Mouse (Mus musculus): ENCODE measurements at regions not wholly inside any gene's neighbourhood (a gene's known extent, or its start where the extent isn't known, plus 50 kb on each side); places are given as distances from the start of the nearest gene placed in this dataset.
A peak's percentile ranks its signal among the peaks of the same experiment; 100 is the strongest.

DNA sequence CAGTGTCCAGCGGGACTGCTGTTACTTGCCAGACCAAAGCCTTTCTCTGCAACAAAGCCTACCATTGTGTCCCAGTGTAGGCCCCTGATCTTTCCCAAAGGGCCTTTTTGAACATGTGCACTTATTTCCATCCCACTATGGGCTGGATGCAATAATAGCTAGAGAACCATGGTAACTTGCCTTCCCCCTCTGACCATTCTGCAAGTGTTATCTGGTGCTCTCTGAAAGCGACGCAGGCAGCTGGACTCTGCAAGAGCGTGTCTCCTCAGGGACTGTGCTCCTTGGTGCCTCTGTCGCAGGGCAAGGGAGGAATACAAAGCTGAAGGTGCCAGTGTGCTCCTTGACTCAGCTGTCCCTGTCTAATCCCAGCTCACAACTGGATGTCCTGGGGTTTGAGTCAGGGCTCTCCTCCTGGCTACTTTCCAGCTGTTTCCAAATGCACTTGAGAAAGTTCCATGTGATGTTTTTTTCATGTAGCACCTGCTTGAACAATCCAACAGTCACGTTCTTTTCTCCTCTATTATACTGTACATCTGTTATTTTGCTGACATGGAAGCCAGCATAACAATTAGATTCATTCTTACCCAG is 112.3 kb upstream of the Marcks start:
- Histone ChIP-seq H3K9me3 (replicated peaks) (no peaks in the 10 kb centered on the region), H3K4me3 (no peak overlapping the region), H3K4me2 (no peak overlapping the region), H3K36me3 (no peaks in the 10 kb centered on the region), H3K9ac (no peak overlapping the region), H3K4me1 (replicated peaks) (peaks cover 7% of the 10 kb centered on the region), H3K27me3 (no peaks in the 10 kb centered on the region), H3K27ac (0 out of 2 replicates have a peak overlapping the region, but pooled peaks have one; percentile 2)
- 53% methylated on average over 6 of the region's 6 CpGs for WGBS
- ATAC-seq (replicated peaks; ENCODE audit: insufficient number of reproducible peaks, insufficient read depth, low FRiP score, low read depth): no peak

DNA sequence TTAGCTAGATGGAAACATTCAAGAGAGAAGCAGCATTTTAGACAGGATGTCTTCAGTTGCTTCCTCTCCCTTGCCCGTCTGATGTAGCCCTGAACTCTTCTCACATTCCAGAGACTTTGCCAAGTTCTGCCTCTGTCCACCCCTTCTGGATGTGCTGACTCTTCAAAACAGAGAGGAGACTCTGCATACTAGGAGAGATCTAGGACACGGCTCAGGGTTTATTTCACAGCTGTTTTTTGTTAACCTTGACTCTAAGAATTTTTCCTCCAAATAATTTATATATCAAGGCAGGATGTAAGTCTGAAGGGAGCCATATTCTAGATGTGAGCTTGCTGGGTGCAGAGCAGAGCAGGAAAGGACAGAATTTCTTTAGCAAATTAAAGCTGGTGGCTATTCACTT is 111.4 kb upstream of the Marcks start:
- no peak overlapping the region for H3K27ac ChIP-seq
- H3K9ac ChIP-seq: no peak overlapping the region
- no peak for ATAC-seq (replicated peaks; ENCODE audit: insufficient number of reproducible peaks, insufficient read depth, low FRiP score, low read depth)
- no peaks in the 10 kb centered on the region for H3K27me3 ChIP-seq
- H3K4me3 ChIP-seq: no peak overlapping the region
- WGBS: 25% methylated on average over 2 of the region's 2 CpGs
- no peaks in the 10 kb centered on the region for H3K36me3 ChIP-seq
- no peaks in the 10 kb centered on the region for H3K9me3 ChIP-seq (replicated peaks)
- peaks cover 7% of the 10 kb centered on the region for H3K4me1 ChIP-seq (replicated peaks)
- H3K4me2 ChIP-seq: no peak overlapping the region

DNA sequence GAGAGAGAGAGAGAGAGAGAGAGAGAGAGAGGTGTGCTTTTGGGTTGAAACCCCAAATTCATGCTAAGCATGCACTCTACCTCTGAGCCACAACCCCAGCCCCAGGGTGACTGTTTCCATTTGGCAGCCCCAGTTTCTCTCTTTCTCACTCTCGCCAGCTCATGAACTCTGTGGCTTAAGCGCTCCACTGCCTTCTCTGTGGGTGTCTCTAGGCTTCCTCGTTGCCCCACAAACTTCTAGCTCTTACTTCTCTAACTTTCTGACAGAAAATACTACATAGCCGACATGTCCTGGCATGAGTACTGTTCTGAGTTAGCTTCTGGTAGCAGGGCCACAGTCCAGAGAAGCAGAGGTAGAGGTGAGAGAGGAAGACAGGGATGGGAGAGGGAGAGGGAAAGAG is 110.8 kb upstream of the Marcks start:
- WGBS: 79% methylated on average over 4 of the region's 4 CpGs
- Histone ChIP-seq H3K4me1 (replicated peaks) (peaks cover 7% of the 10 kb centered on the region), H3K4me3 (no peak overlapping the region), H3K27me3 (no peaks in the 10 kb centered on the region), H3K9me3 (replicated peaks) (no peaks in the 10 kb centered on the region), H3K27ac (no peak overlapping the region), H3K4me2 (no peak overlapping the region), H3K9ac (no peak overlapping the region), H3K36me3 (no peaks in the 10 kb centered on the region)
- ATAC-seq (replicated peaks; ENCODE audit: insufficient number of reproducible peaks, insufficient read depth, low FRiP score, low read depth): no peak

DNA sequence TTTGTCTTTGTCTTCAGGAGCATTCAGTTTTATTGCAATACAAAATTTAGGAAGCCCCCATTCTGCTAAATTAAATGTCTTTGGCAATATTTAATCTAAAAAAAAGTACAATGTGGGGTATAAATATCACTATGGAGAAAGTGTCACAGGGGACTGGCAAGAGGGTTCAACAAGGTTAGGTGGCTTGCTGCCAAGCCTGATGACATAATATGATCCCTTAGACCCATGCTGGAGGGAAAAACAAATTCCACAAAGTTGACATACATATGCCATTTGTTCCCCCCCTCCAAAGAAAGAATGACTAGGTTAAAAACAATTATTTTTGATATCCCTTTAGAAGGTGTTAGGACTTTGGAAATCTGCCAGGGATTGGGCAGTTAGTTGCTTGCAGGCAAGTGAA is 108.4 kb upstream of the Marcks start:
- no peak overlapping the region for H3K9ac ChIP-seq
- H3K27me3 ChIP-seq: no peaks in the 10 kb centered on the region
- no peak for ATAC-seq (replicated peaks; ENCODE audit: insufficient number of reproducible peaks, insufficient read depth, low FRiP score, low read depth)
- H3K4me2 ChIP-seq: no peak overlapping the region
- no peak overlapping the region for H3K4me3 ChIP-seq
- H3K9me3 ChIP-seq (replicated peaks): no peaks in the 10 kb centered on the region
- no peaks in the 10 kb centered on the region for H3K36me3 ChIP-seq
- H3K4me1 ChIP-seq (replicated peaks): peaks cover 7% of the 10 kb centered on the region
- H3K27ac ChIP-seq: no peak overlapping the region

DNA sequence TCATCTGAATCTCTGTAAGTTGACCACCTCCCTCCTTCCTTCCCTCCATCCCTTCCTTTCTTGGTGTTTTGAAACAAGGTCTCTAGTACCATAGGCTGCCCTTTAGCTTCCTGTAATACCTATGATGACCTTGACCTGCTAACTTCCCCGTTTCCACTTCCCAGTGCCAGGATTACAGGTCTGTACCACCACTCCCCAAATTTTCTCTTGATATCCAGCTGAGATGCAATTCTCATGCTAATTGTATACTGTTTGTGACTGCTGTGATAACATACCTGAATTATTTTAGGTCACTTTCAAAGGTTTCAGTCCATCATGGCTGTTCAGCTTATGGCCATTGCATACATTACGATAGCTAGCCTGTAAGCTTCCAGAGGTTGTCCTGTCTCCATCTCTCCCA is 104.4 kb upstream of the Marcks start:
- Histone ChIP-seq H3K4me2 (no peak overlapping the region), H3K27me3 (no peaks in the 10 kb centered on the region), H3K4me1 (replicated peaks) (peaks cover 5% of the 10 kb centered on the region), H3K36me3 (no peaks in the 10 kb centered on the region), H3K9ac (no peak overlapping the region), H3K4me3 (no peak overlapping the region), H3K9me3 (replicated peaks) (no peaks in the 10 kb centered on the region), H3K27ac (no peak overlapping the region)
- WGBS: 87% methylated on average over 2 of the region's 2 CpGs
- no peak for ATAC-seq (replicated peaks; ENCODE audit: insufficient number of reproducible peaks, insufficient read depth, low FRiP score, low read depth)

DNA sequence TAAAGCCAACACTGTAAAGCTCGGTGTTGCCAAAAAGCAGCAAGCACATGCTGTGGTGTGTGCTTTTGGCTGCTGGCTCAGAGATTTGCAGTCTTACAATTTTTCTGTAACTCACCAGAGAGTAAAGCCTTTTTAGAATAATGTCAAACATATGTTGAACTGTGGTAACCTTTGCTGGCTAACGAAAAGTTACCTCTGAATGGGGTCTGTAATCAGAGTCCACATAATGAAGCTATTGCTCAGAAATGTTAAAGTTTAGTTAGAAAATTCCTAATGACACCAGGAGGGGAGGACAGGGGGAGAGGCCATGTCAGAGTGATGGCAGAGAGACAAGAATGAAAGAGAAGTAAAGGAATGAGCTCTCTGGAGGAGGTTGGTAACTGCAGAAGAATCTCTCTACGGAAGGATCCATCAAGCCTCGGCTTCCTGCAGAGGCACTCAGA is 103.1 kb upstream of the Marcks start:
- Histone ChIP-seq H3K4me3 (no peak overlapping the region), H3K27ac (peak overlapping the region; percentile 1; the same call in 1 of the 2 replicates), H3K9ac (no peak overlapping the region), H3K27me3 (no peaks in the 10 kb centered on the region), H3K4me2 (no peak overlapping the region), H3K36me3 (no peaks in the 10 kb centered on the region), H3K4me1 (replicated peaks) (peaks cover 5% of the 10 kb centered on the region; the same call in 1 of the 2 replicates), H3K9me3 (replicated peaks) (no peaks in the 10 kb centered on the region)
- ATAC-seq (replicated peaks; ENCODE audit: insufficient number of reproducible peaks, insufficient read depth, low FRiP score, low read depth): no peak
- WGBS: 59% methylated on average over 4 of the region's 4 CpGs

DNA sequence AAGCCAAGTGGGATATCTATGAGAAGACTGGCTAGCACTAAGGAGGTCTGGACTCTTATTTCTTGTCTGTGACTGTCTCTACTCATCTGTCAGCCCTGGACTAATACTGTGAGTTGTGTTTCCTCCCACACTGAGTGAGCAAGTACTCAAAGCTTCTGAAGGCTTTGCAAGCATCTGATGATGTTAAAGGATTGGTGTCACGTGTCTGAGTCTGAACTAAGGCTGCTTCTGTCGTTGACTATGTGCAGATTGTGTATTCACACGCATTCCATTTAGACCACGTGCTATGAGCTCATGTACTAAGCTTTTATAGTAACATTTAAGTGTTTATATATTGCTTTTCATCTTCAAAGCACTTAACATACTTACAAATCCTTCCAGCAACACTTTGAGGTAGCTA is 101.9 kb upstream of the Marcks start:
- Histone ChIP-seq H3K9me3 (replicated peaks) (no peaks in the 10 kb centered on the region), H3K9ac (no peak overlapping the region), H3K4me1 (replicated peaks) (peaks cover 10% of the 10 kb centered on the region), H3K27ac (no peak overlapping the region), H3K4me3 (no peak overlapping the region), H3K27me3 (no peaks in the 10 kb centered on the region), H3K4me2 (no peak overlapping the region), H3K36me3 (no peaks in the 10 kb centered on the region)
- 0 out of 2 replicates have a peak, but pooled peaks have one; percentile 43 for ATAC-seq (replicated peaks; ENCODE audit: insufficient number of reproducible peaks, insufficient read depth, low FRiP score, low read depth)
- 31% methylated on average over 4 of the region's 4 CpGs for WGBS

DNA sequence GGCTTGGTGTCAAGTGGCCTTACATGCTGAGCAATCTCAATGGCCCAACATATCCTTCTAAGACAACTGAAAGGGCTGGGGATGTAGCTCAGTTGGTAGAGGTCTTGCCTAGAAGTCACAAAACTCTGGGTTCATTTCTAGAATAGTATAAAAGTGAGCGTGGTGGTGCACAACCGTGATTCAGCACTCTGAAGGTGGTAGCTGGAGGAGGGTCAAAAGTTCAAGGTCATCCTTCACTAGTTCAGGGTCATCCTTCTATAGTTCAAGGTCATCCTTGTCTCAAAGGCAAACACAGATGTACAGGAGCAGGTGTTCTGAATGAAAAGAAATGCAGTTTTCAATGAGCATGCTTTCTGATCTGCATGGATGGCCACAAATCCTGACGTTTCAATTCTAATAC is 101.5 kb upstream of the Marcks start:
- Histone ChIP-seq H3K4me1 (replicated peaks) (peaks cover 11% of the 10 kb centered on the region), H3K4me2 (no peak overlapping the region), H3K4me3 (no peak overlapping the region), H3K27ac (no peak overlapping the region), H3K36me3 (no peaks in the 10 kb centered on the region), H3K9me3 (replicated peaks) (no peaks in the 10 kb centered on the region), H3K27me3 (no peaks in the 10 kb centered on the region), H3K9ac (no peak overlapping the region)
- no peak for ATAC-seq (replicated peaks; ENCODE audit: insufficient number of reproducible peaks, insufficient read depth, low FRiP score, low read depth)
- 79% methylated on average over 3 of the region's 3 CpGs for WGBS

DNA sequence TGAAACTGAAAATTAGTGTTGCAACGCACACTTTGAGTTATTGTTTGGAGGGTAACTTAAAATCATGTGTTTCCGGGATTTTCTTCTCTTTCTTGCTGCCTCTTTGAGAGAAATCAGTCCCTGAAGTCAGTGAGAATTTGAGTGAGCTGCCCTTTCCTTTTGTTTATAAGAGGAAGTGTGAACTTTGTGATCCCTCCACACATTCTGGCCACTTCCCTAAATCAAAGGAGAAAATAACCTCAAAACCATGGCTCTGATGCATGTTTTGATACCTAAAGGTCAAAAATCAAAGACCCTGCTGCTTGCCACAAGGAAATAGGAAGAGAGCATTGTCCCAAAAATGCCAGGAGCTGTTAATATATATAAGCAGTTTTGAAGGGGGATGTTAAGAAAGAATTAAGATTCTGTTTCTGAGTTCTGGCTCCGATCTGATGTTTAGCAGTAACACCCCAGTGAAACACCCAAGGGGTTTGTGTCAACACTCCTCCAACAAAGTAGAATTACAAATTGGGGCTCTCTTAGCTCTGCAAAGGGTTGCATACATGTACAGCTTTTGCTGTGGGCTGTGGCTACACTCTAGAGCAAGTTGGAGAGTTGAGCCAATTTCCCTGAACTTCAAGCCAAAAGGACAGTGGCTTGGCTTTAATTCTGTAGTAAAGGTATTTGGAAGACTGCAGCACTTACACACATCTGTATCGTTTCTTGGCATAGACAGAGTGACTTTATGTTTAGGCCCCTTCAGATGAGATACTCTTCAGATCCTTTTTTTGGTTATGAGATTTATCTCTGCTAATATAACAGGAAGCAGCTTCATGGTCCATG is 97.5 kb upstream of the Marcks start:
- no peak for ATAC-seq (replicated peaks; ENCODE audit: insufficient number of reproducible peaks, insufficient read depth, low FRiP score, low read depth)
- H3K9me3 ChIP-seq (replicated peaks): no peaks in the 10 kb centered on the region
- WGBS: 54% methylated on average over 4 of the region's 4 CpGs
- H3K27ac ChIP-seq: peak overlapping the region; percentile 55
- no peak overlapping the region for H3K9ac ChIP-seq
- no peak overlapping the region for H3K4me3 ChIP-seq
- no peak overlapping the region for H3K4me2 ChIP-seq
- peaks cover 28% of the 10 kb centered on the region for H3K4me1 ChIP-seq (replicated peaks)
- no peaks in the 10 kb centered on the region for H3K36me3 ChIP-seq
- no peaks in the 10 kb centered on the region for H3K27me3 ChIP-seq

DNA sequence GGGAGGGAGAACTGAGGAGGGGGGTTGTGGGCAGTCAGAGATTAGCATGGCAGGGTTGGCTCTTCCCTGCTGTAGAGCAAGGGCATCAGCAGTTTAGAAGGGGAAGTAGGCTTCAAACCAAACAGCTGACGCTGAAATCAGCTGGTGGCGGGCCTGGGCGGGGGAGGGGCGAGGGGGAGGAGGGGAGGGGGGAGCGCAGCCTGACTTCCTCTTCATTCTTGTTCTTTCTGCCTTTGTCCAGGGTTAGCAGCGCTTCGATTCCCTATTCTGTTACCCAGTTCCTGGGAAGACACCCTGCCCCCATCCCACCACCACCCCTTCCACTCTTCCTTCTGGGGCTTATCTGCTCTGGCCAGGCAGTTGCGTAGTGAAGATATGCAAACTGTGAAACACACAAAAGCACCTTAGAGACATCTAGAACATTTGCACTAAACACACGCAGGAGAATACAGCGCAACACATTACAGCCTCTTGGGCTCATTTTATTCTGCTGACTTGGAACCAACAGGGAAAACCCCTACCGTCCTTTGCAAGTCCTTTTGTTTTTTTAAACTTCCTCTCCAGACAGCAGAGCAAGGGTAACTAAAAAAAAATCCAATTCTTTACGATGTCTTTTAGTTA is 93.3 kb upstream of the Marcks start:
- peak overlapping the region; percentile 59 for H3K4me2 ChIP-seq
- H3K27ac ChIP-seq: peak overlapping the region; percentile 79
- ATAC-seq (replicated peaks; ENCODE audit: insufficient number of reproducible peaks, insufficient read depth, low FRiP score, low read depth): peak; percentile 83
- H3K27me3 ChIP-seq: no peaks in the 10 kb centered on the region
- H3K4me3 ChIP-seq: peak overlapping the region; percentile 31
- H3K9me3 ChIP-seq (replicated peaks): no peaks in the 10 kb centered on the region
- H3K36me3 ChIP-seq: no peaks in the 10 kb centered on the region
- H3K9ac ChIP-seq: no peak overlapping the region
- 12% methylated on average over 10 of the region's 12 CpGs for WGBS
- H3K4me1 ChIP-seq (replicated peaks): peaks cover 25% of the 10 kb centered on the region

DNA sequence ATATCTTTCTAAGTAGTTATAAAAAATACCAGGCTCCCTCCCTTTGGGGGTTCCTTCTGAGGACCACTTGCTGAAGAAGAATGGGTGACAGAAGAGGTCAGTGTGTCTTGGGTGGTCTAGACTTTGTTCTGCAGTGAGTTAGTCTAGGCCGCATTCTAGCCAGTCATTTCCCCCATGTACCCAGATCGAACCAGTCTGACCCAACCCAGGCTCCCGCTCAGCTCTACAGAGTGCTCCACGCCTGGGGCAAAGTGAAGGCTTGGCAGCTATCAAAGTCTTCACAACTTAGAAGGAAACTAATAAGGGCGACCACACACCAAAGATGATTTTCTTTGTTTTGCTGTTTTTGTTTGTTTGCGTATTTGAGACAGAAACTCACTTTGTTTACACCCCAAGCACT is 92.4 kb upstream of the Marcks start:
- 88% methylated on average over 6 of the region's 6 CpGs for WGBS
- no peak for ATAC-seq (replicated peaks; ENCODE audit: insufficient number of reproducible peaks, insufficient read depth, low FRiP score, low read depth)
- Histone ChIP-seq H3K4me3 (no peak overlapping the region), H3K27me3 (no peaks in the 10 kb centered on the region), H3K36me3 (no peaks in the 10 kb centered on the region), H3K4me1 (replicated peaks) (peaks cover 20% of the 10 kb centered on the region), H3K4me2 (no peak overlapping the region), H3K9me3 (replicated peaks) (no peaks in the 10 kb centered on the region), H3K9ac (no peak overlapping the region), H3K27ac (peak overlapping the region; percentile 79; the same call in 1 of the 2 replicates)
